Mouse (Mus musculus) lung, embryonic 15.5 days (tissue): ENCODE results near the gene Faim2. TPM values are rescaled to one million over a fixed set of nuclear protein-coding genes. Genes with fewer than 3 reads are reported as not detected.

Experiments
- ATAC-seq: fragments of 200-750 bp; cut with Nextera tagmentation; 2 replicates; pipeline ENCODE4 v1.8.0; 2017; ENCODE audit warnings: moderate number of reproducible peaks, borderline replicate concordance; ENCODE audit not compliant: low FRiP score, low TSS enrichment; ENCODE audit errors: extremely low read depth
- H3K27ac ChIP-seq: fragments of 300-500 bp; sonication (generic); 2 replicates; pipeline ENCODE4 v1.5.1; 2015; ENCODE audit warnings: moderate library complexity, mild to moderate bottlenecking, inconsistent platforms
- H3K27me3 ChIP-seq: fragments of 300-500 bp; sonication (generic); 2 replicates; pipeline ENCODE4 v1.6.1; 2015; ENCODE audit warnings: inconsistent platforms
- H3K36me3 ChIP-seq: fragments of 300-500 bp; sonication (generic); 2 replicates; pipeline ENCODE4 v1.6.1; 2015; ENCODE audit warnings: inconsistent platforms
- H3K4me1 ChIP-seq: fragments of 300-500 bp; sonication (generic); 2 replicates; pipeline ENCODE4 v1.6.1; 2015; ENCODE audit warnings: inconsistent platforms
- H3K4me2 ChIP-seq: fragments of 300-500 bp; sonication (generic); 2 replicates; pipeline ENCODE4 v1.6.1; 2015; ENCODE audit warnings: inconsistent platforms, mild to moderate bottlenecking, moderate library complexity
- H3K4me3 ChIP-seq: fragments of 300-500 bp; sonication (generic); 2 replicates; pipeline ENCODE4 v1.5.1; 2015; ENCODE audit warnings: mild to moderate bottlenecking, inconsistent platforms
- H3K9ac ChIP-seq: fragments of 300-500 bp; sonication (generic); 2 replicates; pipeline ENCODE4 v1.6.1; 2015; ENCODE audit warnings: inconsistent platforms
- H3K9me3 ChIP-seq: fragments of 300-500 bp; sonication (generic); 2 replicates; pipeline ENCODE4 v1.6.1; 2016; ENCODE audit warnings: inconsistent platforms
- WGBS: fragments of 180-500 bp; shearing (Covaris S2); methylation state at CpG from one replicate; pipeline ENCODE4 v1.1.7; 2015; 5-methylcytosine and 5-hydroxymethylcytosine counted together
- polyA plus RNA-seq: library from polyadenylated mRNA; unstranded; fragments of >200 nt; fragmentation: Nextera tagmentation; extraction: Ambion mirVana; gene quantifications from 2 replicates; pipeline ENCODE4 v1.2.1, GENCODE M21; 2015

Gene Faim2
- polyA plus RNA-seq, 1 experiment from 2014 or later: 1.4 TPM

- Histone ChIP-seq H3K27me3 (no peaks in the 10 kb centered on the region), H3K4me3 (no peak overlapping the region), H3K4me1 (peaks cover 6% of the 10 kb centered on the region), H3K36me3 (no peaks in the 10 kb centered on the region), H3K4me2 (no peak overlapping the region), H3K27ac (no peak overlapping the region), H3K9ac (no peak overlapping the region), H3K9me3 (no peaks in the 10 kb centered on the region)
- 77% methylated on average over 1 of the region's 1 CpGs for WGBS
- no peak for ATAC-seq
Observed at GRCm38 (mm10) chr15:99475814-99476213, 52.2 kb downstream of the Faim2 start.

DNA sequence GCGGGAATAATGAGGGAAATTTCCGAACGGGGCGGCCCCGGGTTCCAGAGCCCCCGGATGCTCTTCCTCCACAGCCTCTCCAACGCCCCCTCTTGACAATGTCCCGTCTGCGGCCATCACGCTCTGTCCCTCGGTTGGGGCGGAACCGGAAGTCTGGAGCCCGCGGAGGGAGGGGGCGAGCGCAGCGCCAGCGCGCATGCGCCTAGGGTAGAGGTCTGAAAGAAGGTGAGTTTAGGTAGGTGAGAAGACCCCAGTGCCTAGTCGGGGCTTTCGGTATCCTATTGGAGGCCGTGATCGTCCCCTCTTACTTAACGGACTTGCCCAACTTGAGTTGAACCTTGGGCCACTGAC, 53.4 kb downstream of the Faim2 start, which contains the start of gene Bcdin3d:
Gene Bcdin3d (minus strand): TSS at position 155 of the 351 bp plus-strand sequence.
- ATAC-seq: peak; percentile 88
- H3K36me3 ChIP-seq: 0 out of 2 replicates have a peak, but pooled peaks cover 3% of the 10 kb centered on the region
- peak within 1 kb of the TSS; percentile 95 for H3K27ac ChIP-seq
- peaks cover 11% of the 10 kb centered on the region for H3K4me1 ChIP-seq
- H3K27me3 ChIP-seq: no peaks in the 10 kb centered on the region
- H3K9me3 ChIP-seq: no peaks in the 10 kb centered on the region
- peak within 1 kb of the TSS; percentile 69 for H3K4me2 ChIP-seq
- H3K4me3 ChIP-seq: peak within 1 kb of the TSS; percentile 66
- H3K9ac ChIP-seq: peak within 1 kb of the TSS; percentile 72
- 0% methylated on average over 26 of the region's 26 CpGs for WGBS

GRCm38 (mm10) chr15:99473801-99474575, 54.0 kb downstream of the Faim2 start:
- no peaks in the 10 kb centered on the region for H3K9me3 ChIP-seq
- 3% methylated on average over 38 of the region's 38 CpGs for WGBS
- H3K4me3 ChIP-seq: peak overlapping the region; percentile 66
- peak overlapping the region; percentile 95 for H3K27ac ChIP-seq
- H3K27me3 ChIP-seq: no peaks in the 10 kb centered on the region
- H3K4me1 ChIP-seq: peaks cover 11% of the 10 kb centered on the region
- peak overlapping the region; percentile 69 for H3K4me2 ChIP-seq
- ATAC-seq: peak; percentile 87
- peak overlapping the region; percentile 72 for H3K9ac ChIP-seq
- peaks cover 3% of the 10 kb centered on the region; the same call in 1 of the 2 replicates for H3K36me3 ChIP-seq

DNA sequence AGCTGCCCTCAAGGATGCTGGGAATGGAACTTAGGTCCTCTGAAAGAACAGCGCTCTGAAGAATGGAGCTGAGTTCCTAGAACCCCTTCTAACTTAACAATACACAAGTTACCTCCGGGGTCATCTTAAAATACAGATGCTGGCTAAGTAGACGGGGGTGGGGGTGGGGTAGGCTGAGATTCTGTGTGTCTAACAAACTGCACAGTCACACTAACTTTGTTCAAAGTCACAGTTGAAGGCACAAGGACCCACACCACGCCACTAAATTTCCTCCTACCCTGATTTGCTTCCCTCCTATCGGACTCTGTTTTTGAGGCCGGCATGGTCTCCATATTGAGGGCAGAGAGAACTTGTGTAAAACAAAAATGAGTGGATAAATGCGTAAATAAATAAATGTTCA, 55.0 kb downstream of the Faim2 start:
- 86% methylated on average over 7 of the region's 7 CpGs for WGBS
- no peaks in the 10 kb centered on the region for H3K27me3 ChIP-seq
- H3K4me1 ChIP-seq: peaks cover 11% of the 10 kb centered on the region
- H3K4me3 ChIP-seq: no peak overlapping the region
- no peaks in the 10 kb centered on the region for H3K9me3 ChIP-seq
- H3K36me3 ChIP-seq: peaks cover 6% of the 10 kb centered on the region; the same call in 1 of the 2 replicates
- no peak overlapping the region for H3K9ac ChIP-seq
- no peak overlapping the region for H3K27ac ChIP-seq
- peak overlapping the region; percentile 69; the same call in 1 of the 2 replicates for H3K4me2 ChIP-seq
- ATAC-seq: no peak

DNA sequence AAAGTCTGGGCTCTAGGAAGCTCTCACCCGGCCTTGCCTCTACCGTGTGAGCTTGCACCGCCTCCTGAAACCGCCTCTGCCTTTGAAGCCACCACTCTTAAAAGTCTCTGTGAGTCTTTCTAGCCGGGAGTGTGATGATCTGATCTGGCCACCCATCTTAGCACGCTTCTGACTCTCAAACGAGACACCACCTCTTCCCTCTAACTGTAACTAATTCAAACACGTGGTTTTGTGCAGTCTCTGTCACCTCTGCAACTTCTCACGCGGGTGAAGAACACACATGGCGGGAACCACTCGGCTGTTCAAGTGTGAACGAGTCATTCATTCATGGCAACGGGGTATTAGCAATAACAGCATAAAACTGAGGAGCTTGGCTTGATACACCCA, 56.3 kb downstream of the Faim2 start:
- 70% methylated on average over 14 of the region's 14 CpGs for WGBS
- no peaks in the 10 kb centered on the region for H3K9me3 ChIP-seq
- ATAC-seq: no peak
- H3K27ac ChIP-seq: no peak overlapping the region
- peaks cover 11% of the 10 kb centered on the region for H3K4me1 ChIP-seq
- no peak overlapping the region for H3K9ac ChIP-seq
- H3K4me2 ChIP-seq: no peak overlapping the region
- no peaks in the 10 kb centered on the region for H3K27me3 ChIP-seq
- H3K4me3 ChIP-seq: no peak overlapping the region
- H3K36me3 ChIP-seq: peaks cover 6% of the 10 kb centered on the region; the same call in 1 of the 2 replicates

DNA sequence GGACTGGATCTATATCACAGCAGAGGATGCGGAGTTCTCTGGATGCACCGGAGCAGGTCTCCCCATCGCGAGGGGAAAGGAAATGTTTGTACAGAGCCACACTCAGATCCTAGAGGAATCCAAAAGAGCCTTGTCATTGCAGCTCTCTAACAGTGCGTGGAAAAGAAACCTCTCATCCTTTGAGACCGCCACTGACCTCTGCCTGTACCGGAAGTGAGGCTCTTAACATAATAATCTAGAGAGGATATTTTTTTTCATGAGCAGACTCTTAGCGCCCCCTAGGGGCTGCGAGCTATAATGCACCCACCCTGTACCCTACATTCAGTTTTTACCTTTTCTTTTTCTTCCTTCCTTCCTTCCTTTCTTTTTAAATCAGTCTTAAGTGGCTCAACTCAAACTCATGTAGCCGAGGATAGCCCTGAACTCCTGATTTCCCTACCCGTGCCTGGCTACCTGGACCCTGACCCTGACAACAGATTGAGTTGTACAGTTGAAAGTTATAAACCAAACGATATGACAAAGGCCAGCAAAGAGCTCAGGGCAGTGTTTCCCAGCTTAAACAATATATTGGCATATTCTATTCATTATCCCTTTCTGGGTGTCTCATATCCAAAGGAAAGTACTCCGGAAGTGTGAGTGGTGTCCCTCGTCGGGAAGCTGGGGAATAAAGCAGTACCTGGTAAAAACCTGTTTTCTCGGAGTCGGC, 56.8 kb downstream of the Faim2 start:
- WGBS: 56% methylated on average over 17 of the region's 17 CpGs
- Histone ChIP-seq H3K4me1 (peaks cover 11% of the 10 kb centered on the region), H3K36me3 (peaks cover 6% of the 10 kb centered on the region; the same call in 1 of the 2 replicates), H3K27me3 (no peaks in the 10 kb centered on the region), H3K9ac (no peak overlapping the region), H3K4me2 (peak overlapping the region; percentile 28; the same call in 1 of the 2 replicates), H3K9me3 (no peaks in the 10 kb centered on the region), H3K4me3 (no peak overlapping the region), H3K27ac (no peak overlapping the region)
- no peak for ATAC-seq

GRCm38 (mm10) chr15:99470224-99470761, 57.7 kb downstream of the Faim2 start:
- H3K27me3 ChIP-seq: no peaks in the 10 kb centered on the region
- no peak overlapping the region for H3K9ac ChIP-seq
- ATAC-seq: no peak
- H3K9me3 ChIP-seq: no peaks in the 10 kb centered on the region
- H3K27ac ChIP-seq: no peak overlapping the region
- 80% methylated on average over 31 of the region's 31 CpGs for WGBS
- H3K36me3 ChIP-seq: peaks cover 6% of the 10 kb centered on the region; the same call in 1 of the 2 replicates
- H3K4me3 ChIP-seq: no peak overlapping the region
- H3K4me2 ChIP-seq: no peak overlapping the region
- peaks cover 11% of the 10 kb centered on the region for H3K4me1 ChIP-seq

DNA sequence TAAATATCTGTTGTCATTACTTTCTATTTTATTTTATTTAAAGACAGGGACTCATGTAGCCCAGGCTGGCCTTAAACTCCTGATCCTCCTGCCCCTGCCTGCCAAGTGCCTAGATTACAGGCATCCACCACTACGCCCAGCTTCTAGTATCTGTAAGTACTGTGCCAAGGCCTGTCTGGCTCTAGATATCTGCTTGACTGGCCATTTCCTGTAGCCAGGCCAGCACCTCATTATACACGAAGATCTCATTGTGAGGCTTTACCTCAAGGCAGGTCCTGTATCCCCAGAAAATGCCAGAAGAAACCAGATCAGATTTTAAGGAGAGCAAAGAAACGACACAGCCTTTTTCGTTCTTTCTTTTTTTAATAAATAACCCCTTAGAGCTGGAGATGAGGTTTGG, 58.2 kb downstream of the Faim2 start:
- Histone ChIP-seq H3K9ac (no peak overlapping the region), H3K27ac (no peak overlapping the region), H3K4me1 (peaks cover 11% of the 10 kb centered on the region), H3K9me3 (no peaks in the 10 kb centered on the region), H3K36me3 (peaks cover 6% of the 10 kb centered on the region; the same call in 1 of the 2 replicates), H3K4me3 (no peak overlapping the region), H3K4me2 (no peak overlapping the region), H3K27me3 (no peaks in the 10 kb centered on the region)
- no peak for ATAC-seq
- WGBS: 80% methylated on average over 4 of the region's 4 CpGs

GRCm38 (mm10) chr15:99469067-99469466, 58.9 kb downstream of the Faim2 start:
- H3K4me3 ChIP-seq: no peak overlapping the region
- WGBS: 34% methylated on average over 3 of the region's 3 CpGs
- H3K36me3 ChIP-seq: peaks cover 6% of the 10 kb centered on the region; the same call in 1 of the 2 replicates
- no peak for ATAC-seq
- no peaks in the 10 kb centered on the region for H3K9me3 ChIP-seq
- H3K27me3 ChIP-seq: no peaks in the 10 kb centered on the region
- peaks cover 11% of the 10 kb centered on the region for H3K4me1 ChIP-seq
- H3K4me2 ChIP-seq: no peak overlapping the region
- H3K27ac ChIP-seq: no peak overlapping the region
- H3K9ac ChIP-seq: no peak overlapping the region

DNA sequence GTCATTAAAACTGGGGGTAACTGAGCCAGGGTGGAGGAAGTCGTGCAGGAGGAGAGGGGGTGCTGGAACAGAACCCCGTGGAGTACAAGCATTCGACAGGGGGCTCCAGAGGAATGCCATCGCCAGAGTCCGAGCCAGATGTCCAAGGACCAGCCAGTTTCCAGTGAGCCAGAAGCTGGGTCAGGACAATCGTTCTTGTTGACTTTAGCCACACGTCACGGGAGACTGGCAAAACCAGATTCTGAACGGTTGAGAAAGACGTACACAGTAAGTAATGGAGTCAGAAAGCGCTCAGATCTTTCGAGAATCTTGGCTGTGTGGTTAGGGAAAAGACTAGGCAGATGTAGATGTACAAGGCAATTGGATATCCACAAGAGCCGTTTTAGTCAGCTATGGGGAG, 64.8 kb downstream of the Faim2 start:
- Histone ChIP-seq H3K4me2 (peak overlapping the region; percentile 12; the same call in 1 of the 2 replicates), H3K27ac (peak overlapping the region; percentile 32), H3K36me3 (no peaks in the 10 kb centered on the region), H3K27me3 (no peaks in the 10 kb centered on the region), H3K9me3 (no peaks in the 10 kb centered on the region), H3K9ac (no peak overlapping the region), H3K4me1 (peaks cover 16% of the 10 kb centered on the region; the same call in 1 of the 2 replicates), H3K4me3 (no peak overlapping the region)
- ATAC-seq: no peak
- WGBS: 42% methylated on average over 13 of the region's 13 CpGs

GRCm38 (mm10) chr15:99457606-99458401, 70.2 kb downstream of the Faim2 start, which contains the start of gene Nckap5l:
Gene Nckap5l (minus strand): TSS chr15:99457748.
- H3K4me3 ChIP-seq: peak within 1 kb of the TSS; percentile 81
- ATAC-seq: peak; percentile 94
- H3K36me3 ChIP-seq: peaks cover 4% of the 10 kb centered on the region; the same call in 1 of the 2 replicates
- H3K4me2 ChIP-seq: peak within 1 kb of the TSS; percentile 81
- peak within 1 kb of the TSS; percentile 89 for H3K27ac ChIP-seq
- WGBS: under 1% methylated on average over 45 of the region's 45 CpGs
- peaks cover 43% of the 10 kb centered on the region for H3K4me1 ChIP-seq
- no peaks in the 10 kb centered on the region for H3K9me3 ChIP-seq
- H3K27me3 ChIP-seq: no peaks in the 10 kb centered on the region
- H3K9ac ChIP-seq: peak within 1 kb of the TSS; percentile 61
